9 mouse cellular contexts compared by ENCODE assay signal in the genomic region with DNA sequence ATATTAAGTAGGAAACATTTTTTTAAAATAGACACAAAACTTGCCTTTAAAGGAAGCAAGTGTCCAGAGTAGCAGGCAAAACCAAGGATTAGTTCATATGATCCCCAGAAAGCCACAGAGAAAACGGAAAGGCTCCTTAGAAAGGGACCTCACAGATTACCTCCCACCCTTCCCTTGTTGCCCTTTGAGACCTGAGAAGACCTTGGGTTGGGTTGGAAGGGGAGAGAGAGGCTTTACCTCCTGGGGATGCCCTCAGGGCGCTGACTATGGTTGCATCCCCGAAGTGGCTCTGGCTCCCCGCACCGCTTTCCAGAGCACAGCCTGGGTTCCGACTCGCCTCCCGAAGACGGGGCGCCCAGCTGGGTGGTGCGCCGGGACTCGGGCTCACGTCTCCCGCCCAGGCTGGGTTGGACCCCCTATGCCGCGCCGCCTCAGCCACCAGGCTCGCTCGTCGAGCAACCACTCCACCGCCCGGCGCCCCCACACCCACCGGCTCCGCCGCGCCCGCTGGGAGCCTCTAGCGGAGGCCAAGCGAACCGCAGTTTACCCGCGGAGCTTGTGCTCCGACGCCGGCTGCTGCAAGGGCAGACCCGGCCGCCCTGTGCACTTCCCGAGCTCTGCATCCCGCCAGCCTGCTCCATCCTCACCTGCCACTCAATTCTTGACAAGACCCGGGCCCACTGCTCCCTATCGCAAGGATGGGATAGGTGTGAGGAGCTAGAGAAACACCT. TPM values are rescaled to one million over a fixed set of nuclear protein-coding genes. Genes with fewer than 3 reads are reported as not detected.
DNase-seq lines count a peak whose midpoint lies in the region; ATAC-seq and TF ChIP-seq lines count a peak whose summit lies in the region.
"Had no signal": no experiment of that assay in that cellular context is flagged by ENCODE, and none has a peak within 500 bp of the region (broad histone marks: within the 10 kb centered on the region; RNA-seq: fewer than 3 reads in every experiment).

No protein-coding gene starts in this region.

- peak overlapping the region; percentile 52 for H3K4me3 ChIP-seq in heart, postnatal 0 days (ENCODE audit: low read depth, low read length)

- peak; percentile 72 for ATAC-seq in heart, postnatal 0 days (ENCODE audit: insufficient read depth, low read depth)

- H3K4me2 ChIP-seq in heart, postnatal 0 days (ENCODE audit: low read depth, low read length): peak overlapping the region; percentile 86

- no peaks in the 10 kb centered on the region for H3K4me1 ChIP-seq in heart, postnatal 0 days (ENCODE audit: control insufficient read depth, insufficient read depth)

- WGBS in heart, postnatal 0 days: 1% methylated on average over 38 of the region's 43 CpGs

- H3K9me3 ChIP-seq in heart, postnatal 0 days (replicated peaks; ENCODE audit: control insufficient read depth, low read length): no peaks in the 10 kb centered on the region

- no peaks in the 10 kb centered on the region for H3K36me3 ChIP-seq in heart, postnatal 0 days (replicated peaks; ENCODE audit: control insufficient read depth, insufficient read depth, low read length)

- DNase-seq in adrenal gland, adult 2 months: peak; percentile 4
- DNase-seq in adrenal gland, adult 18-20 months (ENCODE audit: low spot score in 2 of 2): no peak
- DNase-seq in urinary bladder, postnatal 4 days (ENCODE audit: low spot score in 2 of 2): peak; percentile 33 to 69
- no peak for DNase-seq in urinary bladder, postnatal 10 days (ENCODE audit: low spot score)
- DNase-seq in heart, postnatal 0 days (ENCODE audit: low spot score): peak; percentile 11
- peak; percentile 85 to 88 for DNase-seq in layer of hippocampus, postnatal 10 days (ENCODE audit: low spot score in 2 of 2)
- DNase-seq in lung, postnatal 14 days: peak; percentile 5
- DNase-seq in right cerebral cortex, postnatal 25 days: peak; percentile 86

- no peak for TF ChIP-seq EP300 in heart, postnatal 0 days (IDR thresholded peaks at IDR 0.05; ENCODE audit: low read depth)

- TF ChIP-seq CTCF in heart, postnatal 0 days (IDR thresholded peaks at IDR 0.05; ENCODE audit: low read depth): peak; percentile 49

- H3K9ac ChIP-seq in heart, postnatal 0 days (replicated peaks; ENCODE audit: low read depth, low read length): no peak overlapping the region

- peaks cover 56% of the 10 kb centered on the region for H3K27me3 ChIP-seq in heart, postnatal 0 days (ENCODE audit: control insufficient read depth, insufficient read depth, low read length)

- no peak overlapping the region for H3K27ac ChIP-seq in heart, postnatal 0 days (ENCODE audit: low read depth)

RNA-seq across cellular contexts. Expression of gene Lingo2, which starts 1.4 kb away (rescaled TPM):
- under 1 TPM in 1 of 2 experiments, not detected in 1; 0.32 TPM for total RNA-seq in adrenal gland, adult 2 months (2021)
- polyA plus RNA-seq in adrenal gland, adult 2 months (2012; rRNA removed): 0.04 TPM in 1 of 2 replicates, not detected in the other
- total RNA-seq in adrenal gland, adult 18-20 months (2021): under 1 TPM; 0.10 TPM
- total RNA-seq in heart, postnatal 0 days (2014; rRNA removed; ENCODE audit: low replicate concordance): not detected in 2 replicates
- polyA plus RNA-seq in heart, postnatal 0 days (2015; fragmentation: Nextera tagmentation; extraction: Ambion mirVana): 0.04 and 0.12 TPM in 2 replicates
- 10 to 100 TPM; 47.0 to 61.3 TPM for total RNA-seq in layer of hippocampus, postnatal 10 days (2021)
- polyA plus RNA-seq: gonadal fat pad, adult 2 months had no signal

Comparison
In these comparisons a context has a peak if more than half of its experiments do, and no peak if none do; other contexts are left out.
1. DNase-seq: peak in adrenal gland, adult 2 months (single experiment), urinary bladder, postnatal 4 days (2 of 2), heart, postnatal 0 days (single experiment), layer of hippocampus, postnatal 10 days (2 of 2), lung, postnatal 14 days (single experiment) and right cerebral cortex, postnatal 25 days (single experiment); none in adrenal gland, adult 18-20 months (0 of 2) and urinary bladder, postnatal 10 days (single experiment).
2. RNA of gene Lingo2, which starts 1.4 kb away (total RNA-seq): 47.0 to 61.3 TPM in layer of hippocampus, postnatal 10 days; 0.32 TPM in adrenal gland, adult 2 months, 0.10 TPM in adrenal gland, adult 18-20 months and not detected in heart, postnatal 0 days; every median in the first group is over 10 times any median in the second.